Mouse (Mus musculus): ENCODE results near the gene Cdv3. TPM values are rescaled to one million over a fixed set of nuclear protein-coding genes. Genes with fewer than 3 reads are reported as not detected.

Gene Cdv3
- total RNA-seq (2021), result 100 to 1,000 TPM; 105 to 121 TPM
- long read RNA-seq, experiment 1, partial matches to known transcripts, result 2 of 20 reads
- long read RNA-seq, experiment 1, other reads (novel, unspliced or antisense), result 11 of 20 reads
- long read RNA-seq, experiment 2, transcript Cdv3-202 (5 exons, 3,787 nt), result major isoform, 5 of 20 reads
- long read RNA-seq, experiment 2, partial matches to known transcripts, result 2 of 20 reads
- long read RNA-seq, experiment 2, other reads (novel, unspliced or antisense), result 10 of 20 reads

DNA sequence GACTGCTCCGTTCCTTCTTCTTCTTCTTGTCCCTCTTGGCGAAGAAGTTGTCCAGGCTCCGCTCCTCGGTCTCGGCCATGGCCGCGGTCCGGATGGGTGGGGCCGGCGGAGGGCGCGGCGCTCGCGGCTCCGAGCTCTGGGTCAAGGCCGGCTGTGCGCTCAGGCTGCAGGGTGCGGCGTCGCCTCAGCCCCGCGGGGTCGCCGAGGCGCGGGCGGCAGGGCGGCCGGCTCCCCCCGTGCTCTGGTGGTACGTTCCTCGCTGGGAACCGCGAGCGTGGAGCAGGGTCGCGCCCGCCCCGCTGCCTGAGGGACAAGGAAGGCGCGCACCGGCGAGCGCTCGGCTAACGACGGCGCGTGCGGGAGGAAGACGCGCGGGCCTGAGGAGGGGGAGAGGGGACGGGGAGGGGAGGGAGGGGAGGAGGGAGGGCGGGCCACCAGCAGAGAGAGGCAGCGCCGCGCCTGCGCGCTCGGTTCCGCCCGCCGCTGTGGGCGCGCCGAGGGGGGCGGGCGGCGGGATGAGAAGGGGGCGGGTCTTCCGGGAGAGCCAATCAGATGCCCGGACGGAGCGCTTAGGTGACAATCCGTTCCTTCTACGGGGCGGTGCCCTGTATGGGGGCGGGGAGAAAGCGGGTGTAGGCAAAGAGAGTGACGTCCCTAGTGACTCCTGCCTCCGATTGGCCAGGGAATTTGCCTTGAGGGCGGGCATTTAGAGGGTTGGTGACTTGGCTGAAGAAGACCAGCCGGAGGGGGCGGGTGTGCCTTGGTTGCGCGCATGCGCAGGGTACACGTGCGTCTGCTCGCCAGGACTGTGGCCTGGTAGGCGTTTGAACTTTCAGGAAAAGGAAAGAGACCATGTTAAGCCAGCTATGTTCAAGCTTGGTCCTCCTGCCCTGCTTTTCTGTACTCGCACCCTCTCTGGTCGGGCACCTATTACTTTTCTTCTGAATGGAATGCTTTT lies at the start of gene Cdv3:
TSS of gene Cdv3 (minus strand) at position 551 of the 958 bp plus-strand sequence.
- DNase-seq, result peak; percentile 99
- intact Hi-C loops (cut with DNase I; ENCODE audit: low total_unique reads), result no loop called here

DNA sequence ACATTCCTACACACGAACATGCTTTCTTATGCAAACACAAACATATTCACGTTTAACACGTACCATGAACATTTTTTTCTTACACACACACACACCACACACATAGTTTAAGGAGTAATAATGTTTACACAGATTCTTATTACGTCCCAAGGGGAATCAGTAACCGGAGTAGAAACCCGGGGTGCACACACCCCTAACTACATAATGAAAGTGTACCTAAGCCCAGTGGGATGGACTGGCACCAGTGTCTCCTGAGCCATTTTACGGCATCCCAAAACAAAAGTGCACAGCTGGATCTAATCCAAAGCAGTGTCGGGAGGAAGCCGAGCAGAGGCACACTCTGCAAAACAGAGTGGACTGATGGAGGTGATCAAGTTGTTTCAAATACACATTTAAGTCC lies 47.8 kb upstream of the Cdv3 start:
- intact Hi-C loops (cut with DNase I; ENCODE audit: low total_unique reads), result no loop called here
- no peak for DNase-seq

DNA sequence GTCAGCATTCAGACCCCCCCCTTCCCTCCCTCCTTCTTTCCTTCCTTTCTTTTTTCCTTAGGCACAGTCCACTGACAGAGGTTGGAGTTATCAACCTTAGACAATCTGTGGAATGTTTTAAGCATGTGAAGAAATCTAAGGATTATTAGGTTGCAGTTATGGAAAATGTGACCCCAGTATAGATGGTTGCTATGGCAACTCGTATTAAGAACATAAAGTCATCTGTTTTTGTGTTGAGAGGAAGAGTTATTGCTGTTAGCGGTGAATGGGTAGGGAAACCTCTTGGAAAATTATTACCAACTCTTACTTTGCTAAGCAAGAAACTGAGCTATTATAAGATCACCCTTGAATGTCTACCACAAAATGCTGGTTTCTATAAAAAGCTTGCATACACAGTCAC lies 43.5 kb upstream of the Cdv3 start:
- intact Hi-C loops (cut with DNase I; ENCODE audit: low total_unique reads), result no loop called here

DNA sequence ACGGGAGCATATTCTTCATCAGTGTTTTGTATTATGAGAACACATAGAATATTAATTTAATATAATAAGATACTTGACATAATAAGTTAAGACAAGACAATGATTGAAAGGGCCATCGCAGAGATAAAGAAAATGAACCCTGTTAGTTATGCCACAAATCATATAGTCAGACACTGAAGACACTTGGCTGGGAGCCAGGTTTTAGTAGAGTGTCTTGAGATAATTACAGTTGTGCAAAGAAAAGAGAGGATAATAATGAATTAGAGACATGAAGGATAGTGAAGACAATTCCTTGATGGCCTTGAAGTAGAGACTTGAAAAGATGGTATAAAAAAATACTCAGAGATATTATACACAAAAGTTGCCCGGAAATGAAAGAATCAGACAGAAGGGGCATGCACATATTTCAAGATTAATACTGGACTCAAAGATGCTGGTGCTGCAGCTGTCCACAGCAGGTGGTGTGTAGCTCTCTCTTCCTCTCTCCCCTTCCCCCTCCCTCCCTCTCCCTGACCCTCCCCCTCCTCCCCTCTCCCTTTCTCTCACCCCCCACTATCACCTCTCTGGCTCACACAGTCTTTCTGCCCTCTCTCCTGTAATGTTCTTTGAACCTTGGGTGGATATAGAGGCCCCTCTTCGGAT lies 42.6 kb upstream of the Cdv3 start:
- intact Hi-C loops (cut with DNase I; ENCODE audit: low total_unique reads), result no loop called here
- DNase-seq, result no peak

More for the DNA sequence above, 43.5 kb upstream of the Cdv3 start:
- no peak for DNase-seq

DNA sequence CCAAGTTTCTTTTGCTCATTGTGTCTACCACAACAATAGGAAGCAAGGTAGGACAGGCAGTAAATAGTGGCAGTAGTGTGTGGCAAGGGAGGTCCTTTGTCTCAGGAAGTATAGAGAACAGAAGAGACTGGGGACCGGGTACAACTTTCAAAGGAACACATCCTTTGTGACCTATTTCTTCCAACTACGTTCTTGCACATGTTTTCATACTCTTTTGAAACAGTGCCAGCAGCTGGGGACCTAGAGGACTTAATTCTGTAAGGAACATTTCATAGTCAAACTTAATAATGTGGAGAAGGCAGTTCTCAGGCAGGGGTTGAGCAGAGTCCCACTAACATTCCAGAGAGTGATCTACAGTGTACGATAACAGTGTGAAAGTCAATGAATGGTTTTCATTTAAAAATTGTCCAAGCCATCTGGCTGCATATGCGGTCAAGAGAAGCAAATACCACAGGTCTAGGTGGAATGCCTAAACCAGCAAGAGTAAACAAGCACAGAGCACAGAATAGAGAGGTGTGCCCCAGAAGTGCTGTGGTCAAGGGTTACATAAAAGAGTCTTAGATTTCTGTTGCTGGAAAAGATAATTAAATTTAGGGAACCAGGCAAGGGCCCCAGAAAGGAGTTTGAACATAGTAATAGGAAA lies 37.8 kb upstream of the Cdv3 start:
- DNase-seq, result no peak
- intact Hi-C loops (cut with DNase I; ENCODE audit: low total_unique reads), result no loop called here

DNA sequence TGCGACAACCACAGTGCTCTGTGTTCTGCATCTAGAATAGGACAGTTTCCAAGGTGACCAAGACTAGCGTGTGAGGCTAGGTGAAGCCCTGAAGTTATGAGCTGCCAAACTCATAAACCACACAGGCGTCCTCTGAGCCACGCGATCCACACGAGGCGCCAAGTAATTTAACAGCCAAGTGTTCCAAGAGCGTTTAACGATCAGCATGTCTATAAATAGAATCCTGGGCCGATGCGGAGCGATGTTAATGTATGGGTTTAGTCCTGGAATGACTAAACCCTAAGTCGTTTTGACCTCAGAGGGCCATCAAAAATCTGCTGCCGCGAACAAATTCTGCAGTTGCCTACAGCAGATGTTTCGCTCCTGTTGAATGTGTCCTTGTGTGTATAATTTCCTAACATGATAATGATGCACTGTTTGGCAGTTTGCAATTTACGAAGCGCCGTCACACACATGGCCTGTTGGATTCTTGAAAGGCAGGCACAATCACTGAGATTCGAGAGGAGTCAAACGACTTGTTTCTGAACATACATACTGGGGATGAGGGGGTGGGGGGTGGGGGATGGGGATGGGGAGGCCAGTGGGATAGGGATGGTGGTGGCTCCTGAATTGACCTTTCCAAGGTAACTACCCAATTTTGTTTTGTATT lies 33.0 kb upstream of the Cdv3 start:
- intact Hi-C loops (cut with DNase I; ENCODE audit: low total_unique reads), result no loop called here
- DNase-seq, result no peak

DNA sequence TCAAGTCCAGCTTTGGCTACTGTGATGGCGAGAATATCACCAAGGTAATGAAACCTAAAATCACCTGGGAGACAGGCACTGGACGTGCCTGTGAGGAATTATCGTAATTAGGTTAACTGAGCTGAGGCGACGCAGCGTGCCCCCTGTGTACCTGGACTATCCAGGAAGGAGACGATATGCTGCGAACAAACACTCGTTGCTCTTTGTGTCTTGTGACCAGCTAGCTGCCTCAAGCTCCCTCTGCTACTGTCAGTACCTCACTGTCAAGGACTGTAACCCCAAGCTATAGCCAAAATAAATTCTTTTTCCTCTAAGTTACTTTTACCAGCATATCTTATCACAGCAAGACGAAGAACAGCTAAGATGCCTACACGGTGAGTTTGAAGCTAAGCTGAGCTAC lies 27.6 kb upstream of the Cdv3 start:
- intact Hi-C loops (cut with DNase I; ENCODE audit: low total_unique reads), result no loop called here
- DNase-seq, result no peak

DNA sequence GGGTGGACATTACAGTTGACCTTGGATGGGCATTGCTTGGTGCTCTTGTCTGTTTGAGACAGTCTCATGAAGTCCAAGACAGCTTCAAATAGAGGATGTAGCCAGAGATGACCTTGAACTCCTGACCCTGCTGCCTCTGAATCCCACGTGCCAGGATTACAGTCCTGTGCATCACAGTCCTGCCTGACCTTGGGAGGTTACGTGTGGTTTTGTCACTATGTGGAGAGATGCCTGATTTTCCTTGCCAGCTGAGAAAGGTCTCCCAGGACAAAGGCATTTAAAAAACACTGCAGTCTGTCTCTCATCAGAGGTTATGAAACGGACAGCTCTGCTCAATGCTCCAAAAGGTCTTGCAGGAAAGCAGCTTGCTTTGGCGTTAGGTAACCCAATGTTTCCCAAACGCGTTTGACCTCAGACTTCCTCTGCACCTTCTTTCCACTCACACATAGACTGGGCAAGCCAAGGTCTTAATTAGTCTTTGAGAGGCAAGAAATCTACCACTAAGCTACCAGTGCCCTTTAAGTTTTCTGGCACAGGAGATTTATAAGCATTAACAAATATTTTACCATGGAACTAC lies 26.2 kb upstream of the Cdv3 start:
- intact Hi-C loops (cut with DNase I; ENCODE audit: low total_unique reads), result no loop called here
- DNase-seq, result no peak

DNA sequence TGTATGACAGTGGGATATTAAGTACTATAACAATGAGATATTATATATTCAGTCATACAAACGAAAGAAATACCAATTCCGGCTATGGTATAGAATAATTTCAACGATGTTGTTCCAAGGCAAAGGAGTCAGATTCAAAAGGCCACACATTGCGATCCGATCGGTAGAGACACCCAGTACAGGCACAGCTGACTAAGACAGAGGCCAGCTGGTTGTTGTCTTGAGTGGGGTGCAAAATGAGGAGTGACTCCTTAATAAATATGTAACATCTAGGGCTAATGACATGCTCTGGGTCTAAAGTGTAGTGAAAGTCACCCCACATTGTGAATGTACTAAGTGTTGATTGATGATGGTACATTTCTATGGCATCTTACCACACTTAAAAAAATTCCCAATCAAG lies 23.6 kb upstream of the Cdv3 start:
- intact Hi-C loops (cut with DNase I; ENCODE audit: low total_unique reads), result no loop called here

DNA sequence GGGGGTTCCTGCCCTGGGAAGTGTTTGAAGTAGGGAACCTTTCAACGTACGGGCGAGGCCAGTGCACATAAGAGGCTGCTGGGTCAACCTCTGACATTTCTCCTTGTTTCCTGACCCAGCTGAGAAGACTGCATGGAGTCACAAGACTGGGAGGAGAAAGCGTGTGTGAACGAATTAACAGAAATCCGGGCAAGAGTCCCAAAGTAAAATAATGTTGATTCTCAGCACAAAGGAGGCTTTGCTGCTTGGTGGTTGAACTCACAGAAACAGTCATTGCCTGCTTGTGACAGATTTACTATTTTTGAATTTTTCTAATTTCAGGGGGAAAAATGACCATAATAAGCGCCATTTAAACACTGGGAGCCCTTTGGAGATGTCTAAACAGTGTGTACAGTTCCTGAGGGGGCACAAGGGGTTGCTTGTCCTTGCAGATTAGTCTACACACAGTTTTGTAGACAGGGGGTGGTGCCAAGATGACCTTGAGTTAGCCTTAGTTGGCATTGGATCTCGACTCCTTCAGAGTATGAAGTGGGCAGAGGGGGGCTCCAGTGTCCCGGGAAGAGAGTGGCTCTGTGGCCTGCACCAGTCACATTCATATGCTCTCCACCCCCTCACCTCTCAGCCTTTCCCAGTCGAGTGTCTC lies 21.5 kb upstream of the Cdv3 start:
- intact Hi-C loops (cut with DNase I; ENCODE audit: low total_unique reads), result no loop called here
- no peak for DNase-seq

More for the DNA sequence above, 23.6 kb upstream of the Cdv3 start:
- no peak for DNase-seq

DNA sequence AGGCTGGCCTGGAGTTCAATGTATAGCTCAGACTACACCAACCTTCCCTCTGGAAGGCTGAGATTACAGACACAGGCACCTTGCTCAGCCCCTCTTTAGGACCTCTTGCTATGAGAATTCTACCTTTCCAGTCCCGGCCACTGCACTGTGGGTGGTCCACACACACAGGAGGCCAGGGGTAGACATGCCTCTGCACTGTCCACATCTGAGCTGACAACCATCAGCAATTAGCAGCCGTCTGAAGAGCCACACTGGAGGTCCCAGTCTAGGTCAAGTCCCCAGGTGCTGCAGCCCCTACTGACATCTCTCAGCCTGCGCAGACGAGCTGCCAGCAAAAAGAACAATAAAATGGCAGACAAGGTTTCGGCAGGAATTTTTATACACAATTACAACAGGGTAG lies 20.9 kb upstream of the Cdv3 start:
- intact Hi-C loops (cut with DNase I; ENCODE audit: low total_unique reads), result no loop called here
- no peak for DNase-seq

DNA sequence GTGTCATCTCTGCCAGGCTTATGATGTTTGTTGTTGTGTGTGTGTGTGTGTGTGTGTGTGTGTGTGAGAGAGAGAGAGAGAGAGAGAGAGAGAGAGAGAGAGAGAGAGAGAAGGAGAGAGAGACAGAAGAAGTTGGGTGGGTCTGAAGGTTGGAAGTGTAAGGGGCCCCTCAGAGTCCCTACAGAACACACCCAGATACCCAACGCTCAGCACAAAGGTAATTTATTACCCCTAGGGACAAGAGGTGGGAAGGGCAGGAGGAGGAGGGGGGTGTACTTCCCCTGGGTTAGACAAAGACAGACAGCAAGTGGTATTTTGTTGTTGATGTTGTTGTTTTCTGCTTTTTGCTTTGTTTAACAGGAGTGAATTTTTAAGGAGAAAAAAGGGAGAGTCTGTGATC lies 20.0 kb upstream of the Cdv3 start:
- DNase-seq, result no peak
- intact Hi-C loops (cut with DNase I; ENCODE audit: low total_unique reads), result no loop called here

DNA sequence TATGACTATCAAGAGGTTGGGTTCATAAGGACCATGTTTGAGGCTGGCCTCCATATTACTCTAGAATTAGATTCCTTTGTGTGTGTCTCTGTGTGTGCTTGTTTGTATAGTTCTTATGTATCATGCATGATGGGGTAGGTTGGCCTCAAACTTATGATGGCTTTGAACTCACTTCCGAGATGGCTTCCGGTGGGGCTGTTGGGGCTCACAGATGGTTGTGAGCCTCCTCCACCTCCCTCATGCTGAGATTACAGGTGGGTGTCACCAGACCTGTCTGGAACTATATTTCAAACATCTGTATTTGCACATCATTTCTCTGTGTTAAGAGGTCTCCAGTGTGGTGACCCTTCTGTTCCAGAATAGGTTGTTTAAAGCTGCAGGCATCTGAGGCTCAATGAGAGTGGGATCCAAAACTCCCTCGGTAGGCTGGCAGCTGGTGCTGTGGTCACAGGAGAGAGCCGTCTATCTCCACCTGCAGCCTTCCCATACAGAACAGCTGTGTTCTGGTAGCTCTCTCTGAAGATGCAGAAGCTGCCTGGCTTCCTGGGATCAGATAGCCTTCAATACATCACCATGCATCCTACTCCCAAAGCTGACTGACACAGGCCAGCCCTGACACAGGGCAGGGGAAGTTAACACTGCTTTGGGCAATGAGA lies 18.6 kb upstream of the Cdv3 start:
- DNase-seq, result no peak
- intact Hi-C loops (cut with DNase I; ENCODE audit: low total_unique reads), result no loop called here

DNA sequence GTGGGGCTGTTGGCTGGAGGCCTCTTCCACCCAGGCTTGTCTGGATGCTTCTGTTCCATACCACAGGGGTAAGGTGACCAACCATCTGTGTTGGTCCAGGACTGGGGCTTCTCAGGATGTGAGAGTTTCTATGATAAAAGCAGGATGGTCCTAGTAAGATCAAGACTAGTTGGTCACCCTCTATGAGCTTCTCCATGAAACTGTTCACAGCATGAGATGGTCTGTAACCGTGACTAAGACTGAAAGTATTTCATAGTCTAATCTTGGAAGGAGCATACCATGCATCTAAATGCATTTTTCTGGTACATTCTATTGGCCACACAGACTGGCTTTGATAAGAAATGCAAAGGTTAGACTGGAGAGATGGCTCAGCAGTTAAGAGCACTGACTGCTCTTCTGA lies 17.9 kb upstream of the Cdv3 start:
- DNase-seq, result no peak
- intact Hi-C loops (cut with DNase I; ENCODE audit: low total_unique reads), result no loop called here

DNA sequence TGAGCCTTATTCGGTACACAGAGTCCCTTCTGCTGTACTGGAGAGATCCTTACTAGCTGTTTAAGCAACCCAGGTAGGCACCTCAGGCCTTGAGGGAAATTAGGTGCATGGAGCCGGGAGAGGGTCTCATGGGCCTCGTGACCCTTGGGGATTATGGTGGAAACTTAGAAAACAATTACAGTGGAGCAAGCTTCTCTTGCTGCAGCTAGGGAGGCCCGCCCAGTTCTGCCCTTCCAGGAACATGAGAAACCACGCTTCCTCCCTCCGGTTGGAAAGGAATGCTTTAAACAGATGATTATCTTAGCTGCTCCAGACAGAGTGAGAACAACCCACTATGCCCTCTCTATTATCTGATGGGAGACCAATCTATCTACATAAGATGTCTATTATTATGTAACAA lies 17.3 kb upstream of the Cdv3 start:
- intact Hi-C loops (cut with DNase I; ENCODE audit: low total_unique reads), result no loop called here
- no peak for DNase-seq

DNA sequence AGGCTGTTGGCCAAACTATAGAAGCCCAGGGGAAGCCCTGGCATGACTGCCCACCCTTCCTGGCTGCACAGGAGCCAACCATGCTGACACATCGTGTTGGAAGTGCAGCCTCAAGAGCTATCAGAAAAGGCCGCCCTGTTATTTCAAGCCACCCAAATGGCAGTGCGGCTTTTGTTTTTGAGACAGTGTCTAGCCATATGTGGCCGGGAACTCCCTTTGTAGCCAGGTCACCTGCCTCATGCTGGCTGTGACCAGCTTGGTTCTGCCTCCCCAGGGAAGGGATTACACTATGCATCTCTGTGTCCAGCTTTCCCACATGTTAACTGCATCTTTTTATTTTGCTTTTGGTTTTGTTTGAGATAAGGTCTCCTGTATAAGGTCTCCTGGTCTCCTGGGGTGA lies 14.9 kb upstream of the Cdv3 start:
- no peak for DNase-seq
- intact Hi-C loops (cut with DNase I; ENCODE audit: low total_unique reads), result no loop called here

DNA sequence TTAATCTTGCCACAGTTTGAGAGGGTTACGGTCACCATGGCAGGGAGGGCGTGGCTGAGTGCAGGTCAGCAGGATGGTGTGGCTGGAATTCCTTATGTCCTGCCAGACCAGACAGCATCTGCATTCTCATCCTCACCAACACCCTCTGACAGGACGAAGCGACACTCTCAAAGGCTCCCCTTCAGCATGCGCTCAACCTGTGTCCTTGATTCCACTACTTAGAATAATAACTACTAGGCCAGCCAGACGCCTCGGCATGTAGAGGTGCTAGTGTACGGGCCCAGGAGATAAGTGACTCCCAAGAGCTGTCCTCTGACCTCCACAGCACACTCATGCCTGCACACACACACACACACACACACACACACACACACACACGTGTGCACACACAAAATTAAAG lies 13.6 kb upstream of the Cdv3 start:
- intact Hi-C loops (cut with DNase I; ENCODE audit: low total_unique reads), result no loop called here

DNA sequence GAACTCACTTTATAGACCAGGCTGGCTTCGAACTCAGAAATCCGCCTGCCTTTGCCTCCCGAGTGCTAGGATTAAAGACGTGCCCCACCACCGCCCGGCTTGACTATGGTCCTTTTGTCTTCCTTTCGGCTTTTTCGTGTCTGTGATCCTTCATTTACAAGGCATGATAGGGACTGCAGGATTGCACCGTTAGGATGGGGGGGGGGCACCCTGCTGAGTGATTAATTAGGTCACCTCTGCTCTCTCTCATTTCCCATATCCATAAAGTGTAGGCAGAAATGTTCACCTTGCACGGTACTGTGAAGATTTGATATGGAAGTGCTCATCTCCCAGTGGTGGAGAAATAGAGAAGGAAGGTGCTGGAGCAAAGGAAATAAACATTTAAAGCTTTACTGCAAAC lies 13.0 kb upstream of the Cdv3 start:
- intact Hi-C loops (cut with DNase I; ENCODE audit: low total_unique reads), result no loop called here
- no peak for DNase-seq

More for the DNA sequence above, 13.6 kb upstream of the Cdv3 start:
- DNase-seq, result no peak
